Mouse (Mus musculus) megakaryocyte, embryonic 14.5 days (primary cell): ENCODE measurements around the gene Krtdap. TPM values are rescaled to one million over a fixed set of nuclear protein-coding genes. Genes with fewer than 3 reads are reported as not detected.
A peak's percentile ranks its signal among the peaks of the same experiment; 100 is the strongest.
"Not testable (repeated sequence)": the region's sequence is repeated elsewhere in the genome, so short reads cannot be mapped to it uniquely, and the experiment has no call there.

ENCODE experiments used
- H3K27me3 ChIP-seq: replicated peaks from 2 replicates; pipeline ENCODE3; 2012; ENCODE audit warnings: inconsistent platforms
- H3K36me3 ChIP-seq: replicated peaks from 2 replicates; pipeline ENCODE3; 2012; ENCODE audit warnings: low read length, inconsistent platforms, mixed read lengths
- H3K4me1 ChIP-seq: 2 replicates; pipeline ENCODE4 v1.6.1; 2012; ENCODE audit warnings: inconsistent platforms
- H3K4me3 ChIP-seq: replicated peaks from 2 replicates; pipeline ENCODE3; 2012; ENCODE audit warnings: moderate library complexity, mild to moderate bottlenecking, inconsistent platforms
- H3K9me3 ChIP-seq: 2 replicates; pipeline ENCODE4 v1.6.1; 2012; ENCODE audit warnings: inconsistent platforms
- FLI1 ChIP-seq: IDR thresholded peaks from 2 replicates; pipeline ENCODE4 v1.6.1; 2012; ENCODE audit warnings: low read length, inconsistent platforms, mixed read lengths
- GATA1 ChIP-seq: IDR thresholded peaks from 3 replicates; pipeline ENCODE4 v1.6.1; 2012; ENCODE audit warnings: mixed read lengths, low read length, inconsistent platforms, borderline replicate concordance
- polyA plus RNA-seq: library from polyadenylated mRNA; stranded (reverse); fragments of >175 nt; gene quantifications from 2 replicates; pipeline ENCODE4 v1.2.3, GENCODE M21; 2012; ENCODE audit warnings: low replicate concordance; ENCODE audit not compliant: insufficient read depth

Gene Krtdap
- polyA plus RNA-seq, 1 experiment = not detected

- Histone ChIP-seq H3K9me3 (peaks cover 19% of the 10 kb centered on the region), H3K4me1 (peaks cover 73% of the 10 kb centered on the region), H3K4me3 (no peak overlapping the region), H3K27me3 (no peaks in the 10 kb centered on the region), H3K36me3 (peaks cover 5% of the 10 kb centered on the region)
- TF ChIP-seq GATA1 (no peak), FLI1 (no peak)
Measured at GRCm38 (mm10) chr7:30810319-30810718, 22.6 kb downstream of the Krtdap start.

- no peak; the same call in 2 of the 3 replicates for TF ChIP-seq GATA1
- no peak for TF ChIP-seq FLI1
- H3K4me3 ChIP-seq = peak overlapping the region; percentile 88
Measured at GRCm38 (mm10) chr7:30811757-30812290, 24.1 kb downstream of the Krtdap start.

GRCm38 (mm10) chr7:30812291-30812807 is 24.7 kb downstream of the Krtdap start:
- Histone ChIP-seq H3K4me1 (peaks cover 79% of the 10 kb centered on the region), H3K9me3 (peaks cover 12% of the 10 kb centered on the region), H3K27me3 (no peaks in the 10 kb centered on the region), H3K36me3 (peaks cover 6% of the 10 kb centered on the region), H3K4me3 (peak overlapping the region; percentile 88)
- TF ChIP-seq FLI1 = no peak
- TF ChIP-seq GATA1 = 0 out of 3 replicates have a peak, but pooled peaks have one; percentile 33

More at GRCm38 (mm10) chr7:30811757-30812290, 24.1 kb downstream of the Krtdap start:
- no peaks in the 10 kb centered on the region for H3K27me3 ChIP-seq
- peaks cover 77% of the 10 kb centered on the region for H3K4me1 ChIP-seq
- peaks cover 6% of the 10 kb centered on the region for H3K36me3 ChIP-seq
- peaks cover 13% of the 10 kb centered on the region for H3K9me3 ChIP-seq

- no peaks in the 10 kb centered on the region for H3K27me3 ChIP-seq
- H3K36me3 ChIP-seq = peaks cover 18% of the 10 kb centered on the region
- peaks cover 97% of the 10 kb centered on the region for H3K4me1 ChIP-seq
- peak overlapping the region; percentile 86 for H3K4me3 ChIP-seq
- TF ChIP-seq FLI1 = no peak
- no peak for TF ChIP-seq GATA1
- H3K9me3 ChIP-seq = no peaks in the 10 kb centered on the region
Measured at GRCm38 (mm10) chr7:30820131-30820530, 32.4 kb downstream of the Krtdap start.

GRCm38 (mm10) chr7:30820854-30821445 is 33.3 kb downstream of the Krtdap start:
- peak overlapping the region; percentile 86 for H3K4me3 ChIP-seq
- peaks cover 18% of the 10 kb centered on the region for H3K36me3 ChIP-seq
- H3K9me3 ChIP-seq = no peaks in the 10 kb centered on the region
- no peaks in the 10 kb centered on the region for H3K27me3 ChIP-seq
- peaks cover 96% of the 10 kb centered on the region for H3K4me1 ChIP-seq
- no peak for TF ChIP-seq GATA1
- no peak for TF ChIP-seq FLI1

- peak overlapping the region; percentile 79 for H3K4me3 ChIP-seq
- TF ChIP-seq GATA1 (no peak), FLI1 (no peak)
- peaks cover 96% of the 10 kb centered on the region for H3K4me1 ChIP-seq
- peaks cover 15% of the 10 kb centered on the region for H3K36me3 ChIP-seq
- no peaks in the 10 kb centered on the region for H3K9me3 ChIP-seq
- H3K27me3 ChIP-seq = no peaks in the 10 kb centered on the region
Measured at GRCm38 (mm10) chr7:30821532-30821931, 33.8 kb downstream of the Krtdap start.

GRCm38 (mm10) chr7:30823675-30824074 is 36.0 kb downstream of the Krtdap start, which contains the start of gene Ffar2:
TSS of gene Ffar2 (minus strand) at chr7:30823775.
- peaks cover 19% of the 10 kb centered on the region for H3K36me3 ChIP-seq
- H3K4me1 ChIP-seq = peaks cover 90% of the 10 kb centered on the region
- H3K4me3 ChIP-seq = no peak within 1 kb of the TSS
- no peaks in the 10 kb centered on the region for H3K27me3 ChIP-seq
- TF ChIP-seq GATA1 = no peak
- no peak for TF ChIP-seq FLI1
- peaks cover 8% of the 10 kb centered on the region for H3K9me3 ChIP-seq

GRCm38 (mm10) chr7:30824306-30824705 is 36.6 kb downstream of the Krtdap start:
- no peak overlapping the region for H3K4me3 ChIP-seq
- H3K9me3 ChIP-seq = peaks cover 8% of the 10 kb centered on the region
- TF ChIP-seq FLI1 (no peak), GATA1 (no peak)
- H3K27me3 ChIP-seq = no peaks in the 10 kb centered on the region
- H3K4me1 ChIP-seq = peaks cover 87% of the 10 kb centered on the region
- peaks cover 15% of the 10 kb centered on the region for H3K36me3 ChIP-seq

- peaks cover 77% of the 10 kb centered on the region for H3K4me1 ChIP-seq
- no peak overlapping the region for H3K4me3 ChIP-seq
- peaks cover 10% of the 10 kb centered on the region for H3K36me3 ChIP-seq
- TF ChIP-seq GATA1 = no peak
- TF ChIP-seq FLI1 = no peak
- H3K27me3 ChIP-seq = no peaks in the 10 kb centered on the region
- peaks cover 8% of the 10 kb centered on the region for H3K9me3 ChIP-seq
Measured at GRCm38 (mm10) chr7:30826660-30827059, 39.0 kb downstream of the Krtdap start.

GRCm38 (mm10) chr7:30828871-30829270 is 41.2 kb downstream of the Krtdap start:
- H3K4me3 ChIP-seq, H3K9me3 ChIP-seq, H3K27me3 ChIP-seq, H3K36me3 ChIP-seq: not testable (repeated sequence)
- peaks cover 68% of the 10 kb centered on the region for H3K4me1 ChIP-seq
